Mouse (Mus musculus) layer of hippocampus, adult 18-20 months (tissue): ENCODE results near the gene Spsb4. TPM values are rescaled to one million over a fixed set of nuclear protein-coding genes. Genes with fewer than 3 reads are reported as not detected.

ENCODE experiments used
- DNase-seq, 2 experiments: peaks; one replicate each; pipeline ENCODE4 v3.0.0; 2022; ENCODE audit warnings: low spot score in 2 of 2
- total RNA-seq, 2 experiments: library from RNA; stranded (reverse); gene quantifications; 2 replicates each; pipeline ENCODE4 v1.2.3; 2021

Spsb4 gene
- total RNA-seq, 2 experiments from 2014 or later = 4.8 to 5.0 TPM

DNA sequence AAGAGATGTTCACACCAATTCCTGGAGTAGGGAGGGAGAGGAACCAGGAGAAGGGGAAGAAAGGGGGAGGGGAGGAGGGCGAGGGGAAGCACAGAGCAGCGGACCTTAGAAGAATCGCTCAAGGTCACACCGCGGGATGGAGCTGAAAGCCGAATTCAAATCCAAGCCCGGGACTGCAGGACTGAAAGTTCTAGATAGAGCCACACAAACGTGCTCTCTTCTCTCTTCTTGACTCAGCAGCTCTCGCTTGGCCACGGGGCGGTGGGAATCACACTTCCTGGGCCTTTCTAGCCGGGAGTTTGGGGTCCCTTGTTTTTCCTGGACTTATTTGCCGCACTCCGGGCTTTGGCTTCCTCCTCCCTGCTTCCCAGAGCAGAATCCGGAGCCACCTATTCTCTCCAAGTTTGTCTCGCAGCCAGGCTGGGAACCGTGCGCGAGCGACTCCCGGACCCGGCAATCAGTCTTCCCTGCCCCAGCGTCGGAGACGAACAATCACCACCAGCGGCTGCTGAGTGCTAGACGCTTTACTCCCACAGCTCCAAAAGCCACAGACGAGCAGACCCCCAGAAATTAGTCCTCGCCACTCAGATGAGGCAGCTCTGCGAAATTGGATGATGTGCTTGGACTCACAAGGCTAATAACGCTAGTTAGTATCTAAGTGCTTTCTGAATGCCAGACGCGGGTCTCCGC is 1.4 kb downstream of the Spsb4 start:
- no peak for DNase-seq

DNA sequence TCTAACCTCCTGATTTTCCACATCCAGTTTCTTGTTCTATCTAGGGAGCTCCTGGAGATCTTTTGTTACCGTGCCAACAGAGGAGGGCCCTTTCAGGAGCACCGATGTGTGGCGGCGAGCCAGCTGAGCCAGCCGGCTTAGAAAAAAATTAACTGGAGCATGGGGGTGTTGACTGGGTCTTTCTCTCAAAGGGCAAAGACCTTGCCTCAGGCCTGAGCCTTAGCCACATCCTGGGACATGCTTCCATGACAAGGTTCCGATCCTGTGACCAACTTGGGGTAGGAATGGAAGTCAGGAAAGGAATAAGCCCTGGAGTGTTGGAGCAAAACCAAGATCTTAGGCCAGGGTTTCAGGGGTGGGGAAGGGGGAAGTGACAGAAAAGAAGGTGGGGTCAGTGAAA is 2.9 kb downstream of the Spsb4 start:
- peak in 1 of 2 experiments; percentile 28 for DNase-seq

DNA sequence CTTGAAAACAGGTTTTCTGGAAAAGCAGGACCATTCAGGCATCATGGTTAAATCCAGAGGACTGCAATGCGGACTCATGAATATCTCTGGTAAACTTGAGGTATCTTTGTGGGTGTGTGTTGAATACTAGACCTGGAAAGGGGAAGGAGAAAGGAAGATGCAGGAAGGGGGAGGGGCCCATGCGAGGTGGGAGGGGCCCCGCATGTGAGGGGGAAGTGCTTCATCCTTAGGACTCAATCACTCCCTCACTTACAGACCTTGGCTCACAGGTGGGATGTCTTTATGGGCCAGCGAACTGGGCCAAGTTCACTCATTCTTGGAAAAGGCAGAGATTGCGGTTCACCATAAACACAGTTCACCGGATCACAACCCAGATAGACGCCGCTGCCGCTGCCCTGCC is 4.9 kb downstream of the Spsb4 start:
- DNase-seq = no peak

DNA sequence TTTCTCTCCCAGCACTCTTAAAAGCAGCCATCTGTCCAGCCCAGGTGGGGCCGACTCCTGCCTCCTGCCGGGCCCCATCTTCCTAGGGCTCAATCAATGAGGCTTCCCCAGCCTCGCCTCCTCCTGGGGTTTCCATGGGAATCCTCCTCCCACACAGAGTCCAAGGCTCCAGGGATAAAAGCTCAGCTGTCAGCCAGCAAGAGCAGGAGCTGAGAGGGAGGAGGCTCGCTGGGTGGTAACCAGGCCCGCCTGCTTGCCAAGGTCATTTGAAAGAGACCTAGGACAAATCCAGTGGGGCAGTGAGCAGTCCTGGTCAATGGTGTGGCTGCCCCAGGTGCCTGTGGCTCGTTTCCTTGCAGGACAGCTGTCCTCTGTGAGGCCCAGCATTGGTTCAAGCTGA is 5.5 kb downstream of the Spsb4 start:
- peak; percentile 34 to 50 for DNase-seq

DNA sequence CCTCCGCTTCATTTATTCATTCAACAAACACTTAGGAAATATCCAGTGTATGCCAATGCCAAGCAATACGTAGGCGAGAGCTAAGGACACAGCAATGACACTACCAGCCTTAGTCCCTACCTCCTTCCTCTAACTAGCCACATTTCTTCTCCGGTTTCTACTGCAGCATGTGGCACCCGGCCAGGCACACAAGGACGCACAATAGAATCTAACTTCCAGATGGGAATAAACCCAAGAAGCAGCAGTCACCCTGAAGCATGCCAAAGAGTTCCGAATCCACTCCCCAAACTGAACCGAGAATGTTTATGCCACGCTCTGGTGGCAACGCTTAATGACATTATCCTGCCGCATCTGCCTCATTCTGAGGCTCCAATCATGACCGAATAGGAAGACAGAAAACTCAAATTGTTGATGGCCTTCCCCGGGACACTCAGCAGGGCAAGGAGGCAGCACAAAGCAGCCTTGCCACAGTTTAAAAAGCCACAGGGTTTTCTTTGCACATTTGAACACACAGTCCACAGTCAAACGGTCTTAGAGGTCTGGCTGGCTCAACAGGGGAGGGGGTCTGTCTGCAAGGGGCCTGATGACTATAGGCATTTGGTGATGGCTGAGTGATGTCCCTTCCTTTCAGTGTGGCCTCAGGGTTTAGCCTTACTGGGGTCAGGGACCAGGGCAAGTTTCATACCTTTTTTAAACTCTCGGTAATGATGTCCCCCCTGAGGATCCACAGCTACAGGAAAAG is 7.0 kb downstream of the Spsb4 start:
- peak in 1 of 2 experiments; percentile 49 for DNase-seq

DNA sequence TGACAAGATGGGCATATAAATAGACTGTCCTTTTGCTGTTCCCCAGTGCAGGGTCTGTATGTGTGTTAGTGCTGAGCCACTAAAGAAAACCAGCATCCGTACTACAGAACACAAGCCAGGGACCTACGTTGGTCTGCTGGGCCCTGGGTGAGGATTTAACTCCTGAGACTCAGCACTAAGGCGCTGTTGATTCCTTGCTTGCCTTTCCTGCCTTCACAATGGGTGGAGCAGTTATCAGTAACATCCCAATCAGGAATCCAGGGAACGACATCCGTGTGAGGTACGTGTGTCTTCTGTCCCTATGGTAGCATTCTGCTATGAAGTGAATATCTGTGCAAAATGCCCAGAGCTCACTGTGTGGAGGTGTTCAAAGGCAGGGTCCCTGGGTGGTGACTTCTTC is 8.2 kb downstream of the Spsb4 start:
- DNase-seq = no peak

DNA sequence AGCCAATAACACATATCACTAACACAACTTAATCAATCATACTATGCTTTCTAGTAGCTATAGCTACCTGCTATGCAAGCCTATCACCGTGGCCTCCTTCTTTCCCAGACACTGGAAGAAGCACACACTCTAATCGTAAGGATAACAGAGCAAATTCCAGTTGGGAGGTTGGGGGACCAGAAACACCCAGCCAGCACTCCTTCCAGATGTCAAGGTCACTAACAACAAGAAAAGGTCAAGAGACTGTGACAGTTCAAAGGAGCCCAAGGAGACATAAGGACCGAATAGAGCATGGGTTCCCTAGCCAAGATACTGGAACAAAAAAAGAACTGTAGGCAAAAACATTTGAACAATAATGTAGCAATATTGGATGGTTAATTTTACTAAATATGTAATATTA is 13.9 kb downstream of the Spsb4 start:
- no peak for DNase-seq

DNA sequence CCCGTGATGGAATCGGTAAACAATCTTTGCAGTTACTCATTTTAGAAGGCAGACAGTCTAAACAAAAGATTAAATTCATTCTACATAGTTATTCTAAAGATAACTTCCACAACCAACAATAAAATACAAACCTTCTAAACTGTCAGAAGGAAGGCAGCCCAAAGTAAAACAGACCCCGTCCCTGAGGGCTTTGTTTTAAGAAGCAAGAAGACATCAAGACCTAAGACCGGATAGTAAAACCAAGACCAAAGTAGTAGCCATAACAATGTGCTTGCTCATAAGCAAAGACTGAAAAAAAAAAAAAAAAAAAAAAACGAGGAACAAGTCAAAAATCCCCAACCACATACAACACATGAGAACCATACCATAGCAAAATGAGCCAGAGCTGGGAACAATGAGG is 15.5 kb downstream of the Spsb4 start:
- DNase-seq = no peak

DNA sequence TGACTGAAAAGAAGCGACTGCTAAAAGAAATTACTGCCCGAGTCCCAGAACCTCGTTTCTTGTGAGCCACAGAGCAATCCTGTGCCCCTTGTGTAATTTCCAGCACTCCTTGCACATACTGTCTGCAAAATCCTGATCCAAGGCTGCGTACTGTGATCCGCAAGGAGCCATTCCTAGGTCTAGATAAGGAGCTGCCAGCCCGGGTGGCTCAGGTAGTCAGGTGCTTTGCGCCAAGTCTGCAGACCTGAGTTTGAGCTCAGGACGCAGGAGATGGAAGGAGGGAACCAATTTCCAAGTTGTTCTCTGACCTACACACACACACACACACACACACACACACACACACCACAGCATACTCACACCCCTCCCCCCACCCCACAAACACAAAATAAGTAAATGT is 16.0 kb downstream of the Spsb4 start:
- DNase-seq = no peak

DNA sequence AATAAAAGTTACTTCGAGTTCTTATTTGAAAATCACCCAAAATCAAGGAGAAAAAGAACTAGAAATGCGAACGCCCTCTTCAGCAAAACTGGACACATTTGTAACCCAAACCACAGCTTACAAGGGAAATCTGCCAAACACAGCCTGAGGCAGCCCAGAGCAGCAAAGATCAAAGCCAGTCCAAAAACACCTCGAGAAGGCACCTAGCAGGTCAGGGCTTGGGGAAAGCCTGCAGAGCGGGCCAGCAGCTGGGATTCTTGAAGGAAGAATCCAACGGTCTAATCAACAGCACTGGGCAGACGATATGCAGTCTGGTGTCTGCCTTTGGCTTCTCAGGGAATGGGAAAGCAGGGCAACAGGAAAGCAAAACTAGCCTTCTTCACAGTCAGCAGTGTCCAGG is 16.6 kb downstream of the Spsb4 start:
- no peak for DNase-seq

DNA sequence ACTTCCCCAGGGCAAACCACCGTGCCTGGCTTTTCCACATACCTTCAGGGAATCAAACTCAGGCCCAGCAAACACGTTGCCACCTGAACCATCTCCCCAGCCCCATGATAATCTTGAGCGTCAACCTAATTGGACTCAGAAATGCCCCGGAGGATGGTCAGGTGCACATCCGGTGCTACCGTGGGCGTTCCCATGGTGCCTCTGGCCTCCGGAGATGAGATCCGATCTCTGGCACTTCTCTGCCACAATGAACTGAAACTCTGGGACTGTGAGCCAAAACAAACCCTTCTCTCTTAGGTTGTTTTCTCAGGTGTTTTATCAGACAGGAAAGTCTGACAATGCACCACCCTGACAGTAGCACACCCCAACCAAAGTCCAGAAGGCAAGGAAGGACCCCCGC is 17.2 kb downstream of the Spsb4 start:
- DNase-seq = no peak

DNA sequence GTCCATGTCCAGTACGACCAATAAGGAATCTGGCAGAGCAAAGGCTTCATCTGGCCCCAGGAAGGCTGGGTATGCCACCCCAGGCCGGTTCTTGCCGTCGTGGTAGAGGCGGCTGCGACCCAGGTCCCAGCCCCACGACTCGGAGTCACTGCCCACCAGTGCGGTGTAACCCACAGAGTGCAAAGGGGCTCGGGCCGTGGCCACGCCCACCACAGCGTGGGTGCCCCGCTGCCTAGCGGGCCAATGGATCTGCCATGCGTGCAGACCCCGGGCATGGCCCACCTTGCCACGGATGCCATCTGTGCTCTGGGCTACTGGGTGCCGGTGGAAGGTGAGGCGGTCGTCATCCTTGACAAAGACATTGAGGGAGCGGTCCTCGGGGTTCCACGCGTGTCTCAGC is 22.9 kb downstream of the Spsb4 start:
- no peak for DNase-seq

DNA sequence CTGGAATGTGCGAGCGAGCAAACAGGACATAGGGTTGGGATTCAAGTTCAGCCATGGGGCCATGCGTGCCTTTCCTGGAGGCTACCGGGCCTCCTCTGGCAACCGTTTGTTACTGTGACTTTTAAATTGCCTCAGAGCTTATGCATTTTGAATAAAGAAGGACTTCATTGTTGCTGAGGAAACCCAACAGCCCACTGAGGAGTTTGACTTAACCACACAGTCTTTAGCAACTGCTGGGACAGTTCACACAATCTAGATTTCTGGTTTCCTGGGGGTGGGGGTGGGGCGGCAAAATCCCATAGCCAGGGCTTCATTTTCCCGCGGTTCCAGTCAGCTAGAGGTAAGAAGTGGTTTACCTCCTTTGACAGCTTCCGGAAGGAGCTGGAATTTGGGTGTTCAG is 23.9 kb downstream of the Spsb4 start:
- DNase-seq = no peak

DNA sequence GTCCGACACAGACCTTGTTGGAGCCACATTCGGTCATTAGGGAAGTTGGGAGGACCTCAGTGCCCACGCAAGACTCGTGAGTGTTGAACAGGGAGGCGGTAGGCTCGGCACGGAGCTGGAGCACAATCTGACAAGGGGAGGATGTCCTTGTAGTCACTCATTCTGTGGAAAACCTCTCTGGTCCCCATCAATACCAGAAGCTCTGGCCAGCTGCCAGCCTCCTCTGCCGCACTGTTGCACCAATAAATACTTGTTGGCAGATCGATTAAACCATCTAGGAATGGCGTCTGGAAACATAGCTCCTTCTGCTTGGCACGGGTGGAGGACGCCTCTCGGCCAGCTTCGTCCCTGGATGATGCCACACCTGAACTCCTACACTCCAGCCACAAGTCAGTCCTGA is 27.5 kb downstream of the Spsb4 start:
- DNase-seq = peak in 1 of 2 experiments; percentile 40

DNA sequence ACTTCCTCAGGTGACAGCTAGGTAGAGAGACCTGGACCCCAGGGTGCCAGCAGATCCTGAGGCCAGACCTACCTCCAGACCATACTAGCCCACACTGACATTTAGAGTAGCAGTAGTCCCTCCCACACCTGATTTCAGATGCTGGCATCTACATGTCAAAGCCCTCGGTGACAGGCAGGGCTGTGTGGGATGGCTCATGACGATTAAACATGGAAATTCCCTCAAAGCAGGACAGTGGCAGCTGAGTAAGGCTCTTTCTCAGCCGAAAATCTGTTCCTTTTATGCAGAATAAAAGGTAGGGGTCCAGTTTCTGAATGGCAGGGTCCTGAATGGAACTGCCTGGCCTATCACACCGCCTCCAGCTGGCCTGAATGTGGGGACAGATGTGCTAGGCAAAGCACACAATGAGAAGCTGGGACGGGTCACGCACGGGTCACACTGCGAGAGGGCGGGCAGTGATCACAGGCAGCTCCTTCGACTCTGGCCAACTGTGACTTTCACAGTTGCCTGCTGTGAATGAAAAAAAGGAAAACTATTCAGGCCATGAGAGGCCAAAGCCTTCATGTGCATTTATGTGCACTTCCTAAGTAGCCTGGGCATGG is 29.2 kb downstream of the Spsb4 start:
- DNase-seq = no peak

DNA sequence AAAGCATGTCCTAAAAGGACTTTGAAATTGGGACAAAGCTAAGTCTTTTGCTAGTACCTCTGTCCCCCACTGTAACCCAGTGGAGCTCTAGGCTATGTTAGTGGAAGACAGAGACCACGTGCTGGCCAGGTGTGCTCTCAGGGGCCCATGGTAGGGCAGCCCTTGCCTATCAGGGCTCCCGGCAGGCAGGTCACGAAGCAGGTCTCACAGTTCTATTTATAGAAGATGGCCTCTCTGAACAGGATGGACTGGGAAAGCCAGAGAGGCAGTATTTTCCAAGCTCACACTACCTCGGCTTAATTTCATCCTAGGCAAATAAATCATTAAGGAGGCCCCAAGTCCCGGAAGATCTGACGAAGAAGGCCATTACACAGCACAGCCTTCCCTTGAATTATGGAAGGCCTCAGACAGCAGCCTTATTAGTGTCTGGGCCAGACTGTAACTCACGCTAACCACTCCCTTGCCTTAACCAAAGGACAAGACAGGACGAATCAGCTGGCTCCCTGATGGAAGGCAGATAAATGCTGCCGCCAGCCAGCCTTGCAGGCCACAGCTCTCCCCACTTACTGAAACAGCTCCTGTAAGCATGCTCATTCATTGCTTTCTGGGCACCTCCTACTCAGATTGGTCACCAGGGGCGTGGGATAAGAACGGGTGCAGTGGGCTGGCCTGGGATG is 31.7 kb downstream of the Spsb4 start:
- no peak for DNase-seq

DNA sequence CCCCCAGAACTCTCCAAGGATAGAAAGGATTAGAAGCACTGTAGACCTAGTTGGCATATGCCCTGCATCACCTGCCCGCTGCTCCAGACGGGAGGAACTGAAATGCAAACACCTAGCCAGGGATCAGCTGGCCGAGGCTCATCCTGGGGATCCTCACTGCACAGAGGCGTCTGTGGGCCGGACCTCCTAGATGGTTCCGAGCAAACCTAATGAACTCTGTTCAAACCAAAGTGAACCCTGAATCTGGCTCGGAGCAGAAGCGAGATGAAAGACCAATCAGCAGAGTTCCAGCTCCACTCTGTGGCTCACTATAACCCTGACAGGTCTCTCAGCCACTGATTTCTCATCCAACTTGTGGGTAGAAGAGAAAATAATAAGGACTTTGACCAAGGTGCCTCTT is 34.6 kb downstream of the Spsb4 start:
- DNase-seq = no peak

DNA sequence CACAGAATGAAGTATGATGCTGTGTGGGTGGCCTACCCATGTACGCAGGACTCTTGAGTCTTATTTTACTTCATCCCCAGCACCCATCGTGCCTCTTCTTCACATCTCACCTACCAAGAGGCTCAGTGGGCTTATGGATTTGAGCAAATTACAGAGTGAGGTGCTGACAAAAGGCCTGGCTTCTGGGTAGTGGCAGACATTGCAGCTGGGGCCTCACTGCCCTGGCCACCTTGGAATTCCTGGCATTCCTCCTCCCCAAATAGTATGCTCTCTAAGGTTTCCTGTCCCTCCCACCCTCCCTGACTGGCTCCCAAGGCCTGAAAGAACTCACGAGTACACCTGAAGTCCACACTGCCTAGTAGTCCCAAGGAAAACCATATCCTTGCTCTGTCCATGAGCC is 35.7 kb downstream of the Spsb4 start:
- no peak for DNase-seq

DNA sequence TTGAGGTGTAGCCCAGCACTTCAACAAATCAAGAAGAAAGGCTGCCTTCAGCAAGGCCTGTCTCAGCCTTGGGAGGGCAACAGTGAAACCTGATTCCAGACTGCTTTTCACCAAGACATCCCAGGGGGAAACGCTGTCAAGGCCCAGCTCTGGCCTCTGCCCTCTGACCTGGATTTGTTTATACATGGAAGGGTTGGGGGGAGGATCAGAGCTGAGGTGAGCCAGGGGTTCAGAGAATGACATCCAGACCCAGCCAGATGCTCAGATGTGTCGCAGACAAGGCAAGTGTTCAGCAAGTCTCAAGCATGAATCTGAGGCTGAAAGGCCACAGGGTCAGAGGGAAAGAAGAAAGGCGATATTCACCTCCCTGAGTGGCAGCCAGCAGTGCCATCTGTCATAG is 36.3 kb downstream of the Spsb4 start:
- DNase-seq = no peak

DNA sequence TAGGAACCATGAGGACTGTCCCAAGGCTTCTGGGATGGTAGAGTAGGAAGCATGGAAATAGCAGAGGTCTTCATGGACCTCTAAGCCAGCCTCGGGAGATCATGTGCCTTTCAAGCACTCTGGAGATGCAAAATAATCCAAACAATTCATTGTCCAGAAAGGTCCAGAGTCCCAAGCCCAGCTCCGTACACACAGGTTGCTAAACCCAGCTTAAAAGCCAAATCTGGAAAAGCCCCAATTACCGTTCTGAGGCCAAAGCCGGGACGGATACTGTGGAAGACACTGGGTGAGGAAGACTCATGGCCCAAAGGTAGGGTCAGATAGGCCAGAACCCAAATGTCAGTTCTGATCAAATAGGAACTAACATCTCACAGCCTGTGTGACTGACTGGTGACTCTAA is 36.8 kb downstream of the Spsb4 start:
- DNase-seq = no peak

DNA sequence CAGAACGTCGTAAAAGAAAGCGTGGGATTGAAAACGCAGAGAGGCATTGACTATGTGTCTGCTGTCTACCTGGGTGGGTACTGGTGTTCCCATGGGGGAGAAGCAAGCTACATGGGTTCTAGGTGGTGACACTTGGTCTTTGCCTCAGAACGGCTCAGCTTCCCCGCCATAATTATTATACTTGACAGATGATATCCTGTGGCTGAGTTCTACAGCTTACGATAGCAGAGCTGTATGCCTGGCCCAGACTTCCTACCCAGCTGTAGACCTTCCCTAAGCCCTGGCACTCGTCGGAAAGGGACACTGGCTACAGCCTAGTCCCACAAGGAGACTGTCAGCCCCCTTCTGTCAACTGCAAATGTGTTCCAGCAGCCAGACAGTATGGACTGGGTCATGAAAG is 37.5 kb downstream of the Spsb4 start:
- no peak for DNase-seq
